Mouse (Mus musculus) cerebellum, adult 9-11 months (tissue): ENCODE results near the gene Ccna1.
A peak's percentile ranks its signal among the peaks of the same experiment; 100 is the strongest.

ENCODE experiments used
- DNase-seq: peaks from one replicate; pipeline ENCODE4 v3.0.0; 2022

The Ccna1 gene

GRCm38 (mm10) chr3:55064396-55064795, 9.1 kb upstream of the Ccna1 start:
- DNase-seq, result peak; percentile 26

- DNase-seq, result no peak
Measured at GRCm38 (mm10) chr3:55062653-55063052, 7.4 kb upstream of the Ccna1 start.

- no peak for DNase-seq
Measured at GRCm38 (mm10) chr3:55056376-55056775, 1.1 kb upstream of the Ccna1 start.

- no peak for DNase-seq
Measured at GRCm38 (mm10) chr3:55055747-55056120, 433 bp upstream of the Ccna1 start.

GRCm38 (mm10) chr3:55054231-55054630, 1.1 kb downstream of the Ccna1 start:
- DNase-seq, result no peak

- peak; percentile 9 for DNase-seq
Measured at GRCm38 (mm10) chr3:55044601-55045370, 10.5 kb downstream of the Ccna1 start.

- DNase-seq, result no peak
Measured at GRCm38 (mm10) chr3:55037608-55038007, 17.7 kb downstream of the Ccna1 start.

GRCm38 (mm10) chr3:55027271-55027840, 27.9 kb downstream of the Ccna1 start:
- no peak for DNase-seq

GRCm38 (mm10) chr3:55025502-55025901, 29.8 kb downstream of the Ccna1 start:
- DNase-seq, result no peak

GRCm38 (mm10) chr3:55023347-55023746, 32.0 kb downstream of the Ccna1 start:
- DNase-seq, result no peak

GRCm38 (mm10) chr3:55022247-55022646, 33.1 kb downstream of the Ccna1 start:
- no peak for DNase-seq

GRCm38 (mm10) chr3:55012536-55012935, 42.8 kb downstream of the Ccna1 start:
- no peak for DNase-seq

GRCm38 (mm10) chr3:55011681-55012080, 43.6 kb downstream of the Ccna1 start:
- no peak for DNase-seq

- DNase-seq, result no peak
Measured at GRCm38 (mm10) chr3:55008965-55009741, 46.1 kb downstream of the Ccna1 start.

- DNase-seq, result no peak
Measured at GRCm38 (mm10) chr3:55004036-55004435, 51.3 kb downstream of the Ccna1 start.

- no peak for DNase-seq
Measured at GRCm38 (mm10) chr3:55001677-55002076, 53.6 kb downstream of the Ccna1 start.
